Mouse (Mus musculus): ENCODE measurements around the gene Olfr19.
"Not testable (repeated sequence)": the region's sequence is repeated elsewhere in the genome, so short reads cannot be mapped to it uniquely, and the experiment has no call there.

Olfr19 gene

GRCm38 (mm10) chr16:16676305-16676704 is at the start of gene Olfr19:
Gene Olfr19 (minus strand): TSS chr16:16676405.
- no peak for DNase-seq (ENCODE audit: low spot score in 2 of 2)

- DNase-seq (ENCODE audit: low spot score in 2 of 2): no peak
Measured at GRCm38 (mm10) chr16:16684975-16685374, 8.8 kb upstream of the Olfr19 start.

GRCm38 (mm10) chr16:16684053-16684452 is 7.8 kb upstream of the Olfr19 start:
- DNase-seq (ENCODE audit: low spot score in 2 of 2): no peak

- no peak for DNase-seq (ENCODE audit: low spot score in 2 of 2)
Measured at GRCm38 (mm10) chr16:16664994-16665393, 11.2 kb downstream of the Olfr19 start.

- not testable (repeated sequence) for DNase-seq (ENCODE audit: low spot score in 2 of 2)
Measured at GRCm38 (mm10) chr16:16664516-16664915, 11.7 kb downstream of the Olfr19 start.

- no peak for DNase-seq (ENCODE audit: low spot score in 2 of 2)
Measured at GRCm38 (mm10) chr16:16645148-16645547, 31.1 kb downstream of the Olfr19 start.

GRCm38 (mm10) chr16:16633730-16634129 is 42.5 kb downstream of the Olfr19 start:
- no peak for DNase-seq (ENCODE audit: low spot score in 2 of 2)

All from spleen, postnatal 10 days (tissue).